Mouse (Mus musculus) urinary bladder, postnatal 14 days (tissue): ENCODE data around the gene Hsd17b2.

Experiments
- DNase-seq: peaks from one replicate; pipeline ENCODE4 v3.0.0; 2021; ENCODE audit warnings: low spot score

Gene Hsd17b2

GRCm38 (mm10) chr8:117701859-117702258, at the start of gene Hsd17b2:
Gene Hsd17b2 (plus strand): TSS chr8:117701904.
- DNase-seq: peak; percentile 34

GRCm38 (mm10) chr8:117652318-117652717, 49.4 kb upstream of the Hsd17b2 start:
- DNase-seq: no peak

- no peak for DNase-seq
These were observed 42.7 kb upstream of the Hsd17b2 start for GRCm38 (mm10) chr8:117658990-117659389.

GRCm38 (mm10) chr8:117660358-117661031, 41.2 kb upstream of the Hsd17b2 start:
- DNase-seq: no peak

GRCm38 (mm10) chr8:117667349-117668124, 34.2 kb upstream of the Hsd17b2 start:
- peak; percentile 20 for DNase-seq

- DNase-seq: no peak
These were observed 31.2 kb upstream of the Hsd17b2 start for GRCm38 (mm10) chr8:117670461-117670860.

GRCm38 (mm10) chr8:117672558-117672957, 29.1 kb upstream of the Hsd17b2 start:
- DNase-seq: no peak

GRCm38 (mm10) chr8:117673430-117673830, 28.3 kb upstream of the Hsd17b2 start, which contains the start of gene Sdr42e1:
Gene Sdr42e1 (minus strand): TSS chr8:117673689.
- DNase-seq: peak; percentile 77

GRCm38 (mm10) chr8:117675171-117675570, 26.5 kb upstream of the Hsd17b2 start:
- no peak for DNase-seq

GRCm38 (mm10) chr8:117676460-117676859, 25.2 kb upstream of the Hsd17b2 start:
- DNase-seq: peak; percentile 14

GRCm38 (mm10) chr8:117677011-117677410, 24.7 kb upstream of the Hsd17b2 start:
- no peak for DNase-seq

GRCm38 (mm10) chr8:117678650-117679049, 23.1 kb upstream of the Hsd17b2 start:
- DNase-seq: no peak

- no peak for DNase-seq
These were observed 17.7 kb upstream of the Hsd17b2 start for GRCm38 (mm10) chr8:117683925-117684472.

- no peak for DNase-seq
These were observed 17.2 kb upstream of the Hsd17b2 start for GRCm38 (mm10) chr8:117684504-117684903.

- no peak for DNase-seq
These were observed 13.8 kb upstream of the Hsd17b2 start for GRCm38 (mm10) chr8:117687890-117688289.

GRCm38 (mm10) chr8:117692131-117692530, 9.6 kb upstream of the Hsd17b2 start:
- DNase-seq: peak; percentile 39

- no peak for DNase-seq
These were observed 6.1 kb upstream of the Hsd17b2 start for GRCm38 (mm10) chr8:117695636-117696035.

GRCm38 (mm10) chr8:117697248-117697647, 4.5 kb upstream of the Hsd17b2 start:
- DNase-seq: peak; percentile 61

GRCm38 (mm10) chr8:117700699-117701098, 1.0 kb upstream of the Hsd17b2 start:
- DNase-seq: no peak

- DNase-seq: no peak
These were observed 458 bp upstream of the Hsd17b2 start for GRCm38 (mm10) chr8:117701246-117701645.

GRCm38 (mm10) chr8:117702701-117703100, 997 bp downstream of the Hsd17b2 start:
- peak; percentile 22 for DNase-seq

GRCm38 (mm10) chr8:117706141-117706540, 4.4 kb downstream of the Hsd17b2 start:
- DNase-seq: peak; percentile 29

- DNase-seq: no peak
These were observed 10.5 kb downstream of the Hsd17b2 start for GRCm38 (mm10) chr8:117712226-117712625.
